Mouse (Mus musculus) ES-Bruce4 (cell line): ENCODE results near the gene Eif4e1b.

Experiments
- CTCF ChIP-seq: IDR thresholded peaks from one replicate; pipeline ENCODE4 v1.8.1; 2011; ENCODE audit warnings: low read depth, low read length
- EP300 ChIP-seq: IDR thresholded peaks from 2 replicates; pipeline ENCODE4 v1.6.1; 2011; ENCODE audit warnings: low read depth, low read length; ENCODE audit not compliant: insufficient read depth
- POLR2A ChIP-seq: IDR thresholded peaks from one replicate; pipeline ENCODE4 v1.8.1; 2011; ENCODE audit warnings: low read length; ENCODE audit not compliant: insufficient read depth

GRCm38 (mm10) chr13:54818399-54819254, 34.8 kb downstream of the Eif4e1b start:
- no peak for TF ChIP-seq CTCF
- TF ChIP-seq EP300 = peak; percentile 76
- no peak for TF ChIP-seq POLR2A
